Comparison of ENCODE assay signal across 12 mouse cellular contexts in the genomic region with DNA sequence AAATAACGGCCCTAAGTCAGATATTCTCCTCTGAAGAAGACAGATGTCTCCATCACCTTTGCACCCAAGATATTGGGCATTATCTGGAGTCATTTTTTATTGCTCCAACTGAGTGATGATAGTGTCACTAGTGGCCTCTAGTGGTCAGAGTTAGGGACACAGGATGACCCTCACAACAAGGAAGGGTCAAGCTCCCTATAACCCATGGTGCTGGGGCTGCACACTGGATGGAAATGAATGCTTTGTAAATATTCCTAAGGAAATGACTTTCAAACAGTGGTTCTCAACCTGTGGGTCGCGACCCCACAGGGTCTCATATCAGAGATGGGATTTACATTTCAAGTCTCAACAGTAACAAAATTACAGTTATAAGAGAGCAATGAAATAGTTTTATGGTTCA. TPM values are rescaled to one million over a fixed set of nuclear protein-coding genes. Genes with fewer than 3 reads are reported as not detected.
DNase-seq lines count a peak whose midpoint lies in the region; ATAC-seq and TF ChIP-seq lines count a peak whose summit lies in the region.
"Had no signal": no experiment of that assay in that cellular context is flagged by ENCODE, and none has a peak within 500 bp of the region (broad histone marks: within the 10 kb centered on the region; RNA-seq: fewer than 3 reads in every experiment).

No protein-coding gene starts in this region.

- TF ChIP-seq CTCF in heart, postnatal 0 days (IDR thresholded peaks at IDR 0.05; ENCODE audit: low read depth) = peak; percentile 49
- TF ChIP-seq CTCF in E14TG2a.4 (conservative IDR thresholded peaks at IDR 0.05; ENCODE audit: low read length) = peak; percentile 70

- H3K9me3 ChIP-seq in heart, postnatal 0 days (replicated peaks; ENCODE audit: control insufficient read depth, low read length) = no peaks in the 10 kb centered on the region
- no peaks in the 10 kb centered on the region; the same call in 1 of the 2 replicates for H3K9me3 ChIP-seq in heart, embryonic 11.5 days (replicated peaks; ENCODE audit: control insufficient read depth, low read length)
- peaks cover 7% of the 10 kb centered on the region; the same call in 1 of the 2 replicates for H3K9me3 ChIP-seq in E14TG2a.4 (ENCODE audit: low read length)
- H3K9me3 ChIP-seq: neural tube, embryonic 13.5 days had no signal

- ATAC-seq in heart, postnatal 0 days (ENCODE audit: insufficient read depth, low read depth) = no peak
- ATAC-seq in heart, embryonic 11.5 days (replicated peaks; ENCODE audit: insufficient number of reproducible peaks, low FRiP score, low TSS enrichment) = no peak
- ATAC-seq: inflammation-experienced regulatory T-cells, adult 6 months had no signal

- H3K36me3 ChIP-seq in heart, postnatal 0 days (replicated peaks; ENCODE audit: control insufficient read depth, insufficient read depth, low read length) = no peaks in the 10 kb centered on the region
- H3K36me3 ChIP-seq in heart, embryonic 11.5 days (ENCODE audit: control insufficient read depth, insufficient read depth, low read length) = no peaks in the 10 kb centered on the region
- H3K36me3 ChIP-seq in E14TG2a.4 (ENCODE audit: insufficient read depth, low read length) = no peaks in the 10 kb centered on the region
- H3K36me3 ChIP-seq: heart, embryonic 12.5 days; neural tube, embryonic 13.5 days had no signal

- H3K27me3 ChIP-seq in heart, postnatal 0 days (ENCODE audit: control insufficient read depth, insufficient read depth, low read length) = no peaks in the 10 kb centered on the region
- H3K27me3 ChIP-seq in heart, embryonic 11.5 days (ENCODE audit: control insufficient read depth, insufficient read depth, low read length) = no peaks in the 10 kb centered on the region
- no peaks in the 10 kb centered on the region for H3K27me3 ChIP-seq in E14TG2a.4 (ENCODE audit: insufficient read depth, low read length)
- H3K27me3 ChIP-seq: heart, embryonic 12.5 days; neural tube, embryonic 13.5 days had no signal

- H3K27ac ChIP-seq in heart, postnatal 0 days (ENCODE audit: low read depth) = no peak overlapping the region
- no peak overlapping the region for H3K27ac ChIP-seq in heart, embryonic 11.5 days (ENCODE audit: low read depth, low read length)
- H3K27ac ChIP-seq: neural tube, embryonic 13.5 days had no signal

- no peak for DNase-seq in heart, postnatal 0 days (ENCODE audit: low spot score)
- DNase-seq in 3T3-L1 (ENCODE audit: low read depth, low spot score) = peak; percentile 65
- peak; percentile 30 for DNase-seq in kidney, postnatal 14 days
- no peak for DNase-seq in frontal cortex, postnatal 25 days (ENCODE audit: low spot score in 2 of 2)
- DNase-seq in gastrocnemius, postnatal 4 days (ENCODE audit: low spot score in 2 of 2) = no peak
- DNase-seq: cerebellum, adult 11 months had no signal

- WGBS in heart, postnatal 0 days = 47% methylated on average over 3 of the region's 3 CpGs
- WGBS in heart, embryonic 11.5 days (ENCODE audit: insufficient replicate concordance) = 37% methylated on average over 3 of the region's 3 CpGs

- no peak overlapping the region for H3K4me2 ChIP-seq in heart, postnatal 0 days (ENCODE audit: low read depth, low read length)
- no peak overlapping the region for H3K4me2 ChIP-seq in heart, embryonic 11.5 days
- H3K4me2 ChIP-seq: heart, embryonic 12.5 days; neural tube, embryonic 13.5 days had no signal

- TF ChIP-seq EP300 in heart, postnatal 0 days (IDR thresholded peaks at IDR 0.05; ENCODE audit: low read depth) = no peak

- no peak overlapping the region for H3K9ac ChIP-seq in heart, postnatal 0 days (replicated peaks; ENCODE audit: low read depth, low read length)
- no peak overlapping the region for H3K9ac ChIP-seq in heart, embryonic 11.5 days (ENCODE audit: low read depth, low read length)
- H3K9ac ChIP-seq: heart, embryonic 12.5 days; neural tube, embryonic 13.5 days had no signal

- H3K4me3 ChIP-seq in heart, postnatal 0 days (ENCODE audit: low read depth, low read length) = no peak overlapping the region
- H3K4me3 ChIP-seq in heart, embryonic 11.5 days (ENCODE audit: low read depth, low read length) = no peak overlapping the region
- H3K4me3 ChIP-seq in E14TG2a.4 (replicated peaks; ENCODE audit: low read length) = no peak overlapping the region
- H3K4me3 ChIP-seq: heart, embryonic 12.5 days; neural tube, embryonic 13.5 days had no signal

- no peaks in the 10 kb centered on the region for H3K4me1 ChIP-seq in heart, postnatal 0 days (ENCODE audit: control insufficient read depth, insufficient read depth)
- no peaks in the 10 kb centered on the region for H3K4me1 ChIP-seq in heart, embryonic 11.5 days (ENCODE audit: control insufficient read depth, insufficient read depth, low read length)
- peaks cover 63% of the 10 kb centered on the region for H3K4me1 ChIP-seq in E14TG2a.4 (replicated peaks; ENCODE audit: low read depth, low read length)
- H3K4me1 ChIP-seq: heart, embryonic 12.5 days had no signal

RNA-seq across cellular contexts. Expression of gene Cldn14, which starts 31.7 kb away (rescaled TPM):
- not detected in 2 replicates for total RNA-seq in heart, postnatal 0 days (2014; rRNA removed; ENCODE audit: low replicate concordance)
- not detected in 2 replicates for polyA plus RNA-seq in heart, postnatal 0 days (2015; fragmentation: Nextera tagmentation; extraction: Ambion mirVana)
- 0.13 TPM in 1 of 2 replicates, not detected in the other for polyA plus RNA-seq in heart, embryonic 11.5 days (2014; fragmentation: Nextera tagmentation; extraction: Ambion mirVana)
- total RNA-seq in gastrocnemius, postnatal 4 days (2021) = under 1 TPM in 1 of 2 experiments, not detected in 1; 0.21 TPM
- total RNA-seq: megakaryocyte progenitor cell, adult 5-6 weeks had no signal
- polyA plus RNA-seq: heart, embryonic 12.5 days; inflammation-experienced regulatory T-cells, adult 6 months had no signal

Comparison
In these comparisons a context has a peak if more than half of its experiments do, and no peak if none do; other contexts are left out.
1. DNase-seq: peak in 3T3-L1 (single experiment) and kidney, postnatal 14 days (single experiment); none in heart, postnatal 0 days (single experiment), frontal cortex, postnatal 25 days (0 of 2) and gastrocnemius, postnatal 4 days (0 of 2).